11 mouse cellular contexts compared by ENCODE assay signal in genomic region chr7:139850152-139850551, GRCm38 (mm10). TPM values are rescaled to one million over a fixed set of nuclear protein-coding genes. Genes with fewer than 3 reads are reported as not detected.
A peak's percentile ranks its signal among the peaks of the same experiment; 100 is the strongest.
DNase-seq lines count a peak whose midpoint lies in the region; ATAC-seq lines count a peak whose summit lies in the region.
"Had no signal": no experiment of that assay in that cellular context is flagged by ENCODE, and none has a peak within 500 bp of the region (broad histone marks: within the 10 kb centered on the region; RNA-seq: fewer than 3 reads in every experiment).

No protein-coding gene starts in this region.

- H3K4me2 ChIP-seq in intestine, embryonic 15.5 days (replicated peaks), result no peak overlapping the region
- no peak overlapping the region for H3K4me2 ChIP-seq in intestine, embryonic 16.5 days (ENCODE audit: low read depth, low read length)
- 0 out of 2 replicates have a peak overlapping the region, but pooled peaks have one; percentile 1 for H3K4me2 ChIP-seq in forebrain, embryonic 13.5 days
- no peak overlapping the region for H3K4me2 ChIP-seq in midbrain, embryonic 12.5 days (replicated peaks)

- no peaks in the 10 kb centered on the region for H3K27me3 ChIP-seq in intestine, embryonic 15.5 days (replicated peaks)
- no peaks in the 10 kb centered on the region for H3K27me3 ChIP-seq in intestine, embryonic 16.5 days (replicated peaks; ENCODE audit: control insufficient read depth, insufficient read depth, low read length)
- H3K27me3 ChIP-seq in forebrain, embryonic 13.5 days, result no peaks in the 10 kb centered on the region
- no peaks in the 10 kb centered on the region for H3K27me3 ChIP-seq in midbrain, embryonic 12.5 days

- no peak overlapping the region for H3K9ac ChIP-seq in intestine, embryonic 15.5 days
- no peak overlapping the region for H3K9ac ChIP-seq in intestine, embryonic 16.5 days (ENCODE audit: low read depth, low read length)
- peak overlapping the region; percentile 26; the same call in 1 of the 2 replicates for H3K9ac ChIP-seq in forebrain, embryonic 13.5 days
- no peak overlapping the region; the same call in 1 of the 2 replicates for H3K9ac ChIP-seq in midbrain, embryonic 12.5 days (replicated peaks)

- no peaks in the 10 kb centered on the region for H3K4me1 ChIP-seq in intestine, embryonic 15.5 days (replicated peaks)
- H3K4me1 ChIP-seq in intestine, embryonic 16.5 days (ENCODE audit: control insufficient read depth, insufficient read depth, low read length), result no peaks in the 10 kb centered on the region
- peaks cover 25% of the 10 kb centered on the region for H3K4me1 ChIP-seq in forebrain, embryonic 13.5 days
- H3K4me1 ChIP-seq in midbrain, embryonic 12.5 days, result peaks cover 22% of the 10 kb centered on the region

- WGBS in intestine, embryonic 15.5 days, result 32% methylated on average over 6 of the region's 6 CpGs
- 31% methylated on average over 6 of the region's 6 CpGs for WGBS in intestine, embryonic 16.5 days
- 8% methylated on average over 6 of the region's 6 CpGs for WGBS in forebrain, embryonic 13.5 days
- WGBS in midbrain, embryonic 12.5 days, result 16% methylated on average over 6 of the region's 6 CpGs

- no peak overlapping the region for H3K4me3 ChIP-seq in intestine, embryonic 15.5 days (replicated peaks)
- no peak overlapping the region for H3K4me3 ChIP-seq in intestine, embryonic 16.5 days (ENCODE audit: low read length)
- H3K4me3 ChIP-seq in forebrain, embryonic 13.5 days, result no peak overlapping the region
- no peak overlapping the region for H3K4me3 ChIP-seq in midbrain, embryonic 12.5 days

- peak; percentile 20; the same call in 1 of the 2 replicates for ATAC-seq in intestine, embryonic 15.5 days
- ATAC-seq in intestine, embryonic 16.5 days, result no peak
- peak; percentile 80 for ATAC-seq in forebrain, embryonic 13.5 days
- ATAC-seq in midbrain, embryonic 12.5 days (ENCODE audit: low FRiP score, low read depth), result peak; percentile 77

- no peak overlapping the region for H3K27ac ChIP-seq in intestine, embryonic 15.5 days
- H3K27ac ChIP-seq in intestine, embryonic 16.5 days (ENCODE audit: low read length), result no peak overlapping the region
- peak overlapping the region; percentile 57 for H3K27ac ChIP-seq in forebrain, embryonic 13.5 days
- peak overlapping the region; percentile 65 for H3K27ac ChIP-seq in midbrain, embryonic 12.5 days (replicated peaks)

- DNase-seq in MN1 (ENCODE audit: low spot score), result peak; percentile 15
- DNase-seq in adrenal gland, adult 2 months, result no peak
- no peak for DNase-seq in testis, postnatal 14 days (ENCODE audit: low spot score)
- no peak for DNase-seq in B cell, adult 2 months
- DNase-seq: lung, adult 2 months had no signal

- no peaks in the 10 kb centered on the region for H3K36me3 ChIP-seq in intestine, embryonic 15.5 days
- no peaks in the 10 kb centered on the region for H3K36me3 ChIP-seq in intestine, embryonic 16.5 days (ENCODE audit: control insufficient read depth, insufficient read depth, low read length)
- no peaks in the 10 kb centered on the region for H3K36me3 ChIP-seq in forebrain, embryonic 13.5 days (ENCODE audit: poor library complexity, severe bottlenecking)
- H3K36me3 ChIP-seq in midbrain, embryonic 12.5 days, result 0 out of 2 replicates have a peak, but pooled peaks cover 21% of the 10 kb centered on the region

- no peaks in the 10 kb centered on the region for H3K9me3 ChIP-seq in intestine, embryonic 15.5 days
- H3K9me3 ChIP-seq in intestine, embryonic 16.5 days (ENCODE audit: control insufficient read depth, low read length), result no peaks in the 10 kb centered on the region
- H3K9me3 ChIP-seq in forebrain, embryonic 13.5 days (replicated peaks), result no peaks in the 10 kb centered on the region
- H3K9me3 ChIP-seq in midbrain, embryonic 12.5 days, result no peaks in the 10 kb centered on the region

RNA-seq across cellular contexts. Expression of gene Adgra1, which starts 16.2 kb away (rescaled TPM):
- polyA plus RNA-seq in intestine, embryonic 15.5 days (2015; fragmentation: Nextera tagmentation; extraction: Ambion mirVana), result 0.11 and 0.96 TPM in 2 replicates
- 0.39 and 1.0 TPM in 2 replicates for polyA plus RNA-seq in intestine, embryonic 16.5 days (2015; fragmentation: Nextera tagmentation; extraction: Ambion mirVana)
- 12.7 and 13.7 TPM in 2 replicates for polyA plus RNA-seq in forebrain, embryonic 13.5 days (2015; fragmentation: Nextera tagmentation; extraction: Ambion mirVana)
- polyA plus RNA-seq in midbrain, embryonic 12.5 days (2016; fragmentation: Nextera tagmentation; extraction: Ambion mirVana), result 27.0 and 30.3 TPM in 2 replicates
- 1 to 10 TPM; 2.6 to 4.5 TPM for total RNA-seq in adrenal gland, adult 2 months (2021)
- polyA plus RNA-seq in adrenal gland, adult 2 months (2012; rRNA removed), result 3.4 and 4.5 TPM in 2 replicates
- total RNA-seq: neutrophil, adult 5-6 weeks had no signal

RNA-seq across cellular contexts. Expression of gene Kndc1, which starts 44.3 kb away (rescaled TPM):
- 0.13 and 0.24 TPM in 2 replicates for polyA plus RNA-seq in intestine, embryonic 15.5 days (2015; fragmentation: Nextera tagmentation; extraction: Ambion mirVana)
- polyA plus RNA-seq in intestine, embryonic 16.5 days (2015; fragmentation: Nextera tagmentation; extraction: Ambion mirVana), result 0.09 and 0.13 TPM in 2 replicates
- polyA plus RNA-seq in forebrain, embryonic 13.5 days (2015; fragmentation: Nextera tagmentation; extraction: Ambion mirVana), result 2.1 and 3.1 TPM in 2 replicates
- polyA plus RNA-seq in midbrain, embryonic 12.5 days (2016; fragmentation: Nextera tagmentation; extraction: Ambion mirVana), result 1.2 and 1.5 TPM in 2 replicates
- under 1 TPM; 0.59 to 0.66 TPM for total RNA-seq in adrenal gland, adult 2 months (2021)
- 0.53 and 0.54 TPM in 2 replicates for polyA plus RNA-seq in adrenal gland, adult 2 months (2012; rRNA removed)
- total RNA-seq: neutrophil, adult 5-6 weeks had no signal
- polyA plus RNA-seq: heart, postnatal 0 days had no signal

Comparison
In these comparisons a context has a peak if more than half of its experiments do, and no peak if none do; other contexts are left out.
1. H3K27ac ChIP-seq: peak in forebrain, embryonic 13.5 days (single experiment) and midbrain, embryonic 12.5 days (single experiment); none in intestine, embryonic 15.5 days (single experiment) and intestine, embryonic 16.5 days (single experiment).